Comparison of ENCODE assay signal across 13 mouse cellular contexts in the genomic region with DNA sequence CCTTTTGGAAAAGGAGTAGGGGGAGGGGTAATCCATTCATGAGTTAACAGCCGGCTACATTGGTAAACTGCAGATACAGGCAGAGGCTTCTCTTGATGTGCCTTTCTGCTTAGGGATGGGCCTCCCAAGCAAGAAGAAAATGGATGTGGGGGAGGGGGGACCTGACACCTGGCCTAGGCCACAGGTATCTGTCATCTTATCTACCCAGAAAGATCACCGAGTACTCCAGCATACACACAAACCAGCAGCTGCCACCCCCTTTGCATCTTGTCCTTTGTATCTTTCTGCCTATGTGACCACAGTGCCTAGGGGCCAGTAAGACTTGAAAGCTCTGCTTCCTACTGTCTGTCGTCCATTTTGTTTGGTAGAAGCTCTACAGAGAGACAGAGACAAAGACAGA.
"Had no signal": no experiment of that assay in that cellular context is flagged by ENCODE, and none has a peak within 500 bp of the region (broad histone marks: within the 10 kb centered on the region; RNA-seq: fewer than 3 reads in every experiment).

No protein-coding gene starts in this region.

- H3K4me3 ChIP-seq: limb, embryonic 13.5 days; myocyte; neural tube, embryonic 15.5 days had no signal

- H3K36me3 ChIP-seq: limb, embryonic 13.5 days; neural tube, embryonic 15.5 days had no signal

- H3K27me3 ChIP-seq: neural tube, embryonic 15.5 days had no signal

- H3K9me3 ChIP-seq: limb, embryonic 13.5 days; neural tube, embryonic 15.5 days had no signal

- DNase-seq: kidney, adult 11 months; kidney, adult 9 months; kidney, postnatal 10 days; left cerebral cortex, postnatal 4 days; lung, adult 18-20 months; right cerebral cortex, adult 18-20 months; right cerebral cortex, postnatal 25 days; thymus, postnatal 25 days had no signal

- H3K4me2 ChIP-seq: limb, embryonic 13.5 days; neural tube, embryonic 15.5 days had no signal

- H3K27ac ChIP-seq: limb, embryonic 13.5 days; liver, embryonic 14.5 days; neural tube, embryonic 15.5 days; stomach, postnatal 0 days had no signal

- H3K9ac ChIP-seq: limb, embryonic 13.5 days; liver, embryonic 14.5 days; neural tube, embryonic 15.5 days had no signal
